Mouse (Mus musculus) layer of hippocampus, adult 8-10 months (tissue): Measurements from ENCODE around the gene 4930480E11Rik. TPM values are rescaled to one million over a fixed set of nuclear protein-coding genes. Genes with fewer than 3 reads are reported as not detected.
"Not testable (repeated sequence)": the region's sequence is repeated elsewhere in the genome, so short reads cannot be mapped to it uniquely, and the experiment has no call there.

Experiments
- DNase-seq, 2 experiments: peaks; one replicate each; pipeline ENCODE4 v3.0.0; 2022; ENCODE audit warnings: low spot score in 2 of 2
- total RNA-seq, 4 experiments: library from RNA; stranded (reverse); gene quantifications; 2 replicates each; pipeline ENCODE4 v1.2.4; 2022

4930480E11Rik gene
- not detected for total RNA-seq

GRCm38 (mm10) chrX:78369343-78369742, at the start of gene 4930480E11Rik:
Gene 4930480E11Rik (plus strand): TSS chrX:78369643.
- no peak for DNase-seq

DNA sequence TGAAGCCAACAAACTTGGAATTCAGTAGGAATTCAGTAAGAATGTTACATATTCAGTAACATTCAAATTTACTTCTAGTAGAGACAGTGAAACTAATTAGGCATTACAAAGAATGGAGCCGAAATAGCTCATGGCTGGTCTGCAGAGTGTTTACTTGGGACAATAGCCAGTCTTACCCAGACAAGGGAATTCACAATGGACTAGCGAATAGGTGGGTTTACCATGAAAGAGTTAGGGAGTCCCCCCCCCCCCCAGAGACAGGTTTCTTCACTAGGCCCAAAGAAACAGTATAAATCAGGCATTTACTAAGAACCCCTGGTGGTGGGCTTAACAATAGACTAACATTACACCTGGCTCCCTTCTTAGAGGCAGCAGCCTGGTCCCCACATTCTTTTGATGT, 33.9 kb downstream of the 4930480E11Rik start:
- DNase-seq = not testable (repeated sequence)

Other genes starting within 250 kb of the 4930480E11Rik start
- gene Gm5938, start 244.2 kb upstream of the 4930480E11Rik start, total RNA-seq = not detected
- gene Obp1b, start 182.9 kb upstream of the 4930480E11Rik start, total RNA-seq = not detected
- gene Gm14743, start 123.7 kb upstream of the 4930480E11Rik start, total RNA-seq = not detected
- 1 to 10 TPM; 3.4 to 4.8 (median 4.2) TPM for gene Prrg1, start 214.3 kb downstream of the 4930480E11Rik start, total RNA-seq